Mouse (Mus musculus) MEL (cell line): Measurements from ENCODE around the gene Stpg1.

Experiments
- MAFK ChIP-seq: IDR thresholded peaks from 2 replicates; pipeline ENCODE4 v1.6.1; 2011; ENCODE audit warnings: low read depth, mild to moderate bottlenecking, low read length, improper control_type of control experiment, borderline replicate concordance
- MXI1 ChIP-seq: IDR thresholded peaks from 2 replicates; pipeline ENCODE4 v1.6.1; 2011; ENCODE audit warnings: mild to moderate bottlenecking, low read depth, low read length, improper control_type of control experiment
- POLR2A ChIP-seq, 2 experiments: IDR thresholded peaks; 2 replicates each; pipeline ENCODE4 v1.6.1; 2011 to 2012; ENCODE audit warnings: low read length in 2 of 2, mild to moderate bottlenecking in 2 of 2, control low read depth in 1 of 2, improper control_type of control experiment in 1 of 2, low read depth in 1 of 2, moderate library complexity in 1 of 2; ENCODE audit not compliant: control insufficient read depth in 1 of 2, insufficient read depth in 1 of 2, poor library complexity in 1 of 2

DNA sequence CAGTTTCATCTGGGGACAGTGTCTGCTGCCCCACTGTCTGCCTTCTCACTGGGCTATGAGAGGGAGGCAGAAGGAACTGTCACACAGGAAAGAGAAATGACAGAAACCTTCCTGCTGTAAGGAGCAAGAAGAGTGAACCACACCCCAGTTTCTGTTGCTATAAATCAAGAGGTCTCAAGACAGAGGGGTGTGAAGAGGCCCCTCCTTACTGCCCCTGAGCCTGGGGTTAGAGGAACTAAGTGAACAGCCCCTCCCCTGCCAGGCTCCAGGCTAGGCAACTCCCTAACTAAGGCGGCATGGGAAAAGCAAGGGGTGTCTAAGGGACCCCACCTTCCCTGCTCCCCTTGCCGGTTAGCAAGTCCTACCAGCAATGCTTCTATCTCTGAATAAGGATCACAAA, 69.2 kb downstream of the Stpg1 start:
- TF ChIP-seq POLR2A (IDR thresholded peaks at IDR 0.05; ENCODE audit: control insufficient read depth in 1 of 2, insufficient read depth in 1 of 2, low read depth in 1 of 2, low read length in 2 of 2, poor library complexity in 1 of 2) = no peak
- TF ChIP-seq MXI1 = no peak
- no peak for TF ChIP-seq MAFK
